Mouse (Mus musculus) gastrocnemius, postnatal 10 days (tissue): Measurements from ENCODE around the gene Vmn1r103. TPM values are rescaled to one million over a fixed set of nuclear protein-coding genes. Genes with fewer than 3 reads are reported as not detected.
"Not testable (repeated sequence)": the region's sequence is repeated elsewhere in the genome, so short reads cannot be mapped to it uniquely, and the experiment has no call there.

Experiments
- DNase-seq: peaks from one replicate; pipeline ENCODE4 v3.0.0; 2021; ENCODE audit warnings: mixed read lengths
- long read RNA-seq, 2 experiments: library from polyadenylated mRNA; stranded (forward); transcript quantifications; one replicate each; pipeline ENCODE4 v2.0.0; 2021
- total RNA-seq, 2 experiments: library from RNA; stranded (reverse); gene quantifications; 2 replicates each; pipeline ENCODE4 v1.2.3; 2021

Vmn1r103 gene
- total RNA-seq: not detected
- long read RNA-seq, experiment 1: 0 reads
- long read RNA-seq, experiment 2: 0 reads

DNA sequence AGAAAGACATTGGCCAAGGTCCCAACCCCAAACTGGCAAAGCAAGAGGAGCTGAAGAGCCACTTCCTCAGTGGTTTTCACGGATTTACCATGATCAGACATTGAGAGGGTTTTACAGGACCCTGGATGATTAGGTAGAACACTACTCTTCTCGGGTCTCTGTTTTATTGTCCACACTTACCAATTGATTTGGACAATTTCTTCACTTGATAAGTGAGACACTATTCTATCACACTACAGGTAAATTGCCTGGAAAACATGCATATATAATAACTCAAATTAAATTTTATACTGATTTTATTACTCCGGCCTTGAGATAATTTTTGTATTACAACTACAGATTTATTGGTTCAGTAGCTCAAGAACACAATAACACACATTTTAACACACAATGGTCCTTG is at the start of gene Vmn1r103:
Vmn1r103 (minus strand) TSS at position 101 of the 400 bp plus-strand sequence.
- not testable (repeated sequence) for DNase-seq

DNA sequence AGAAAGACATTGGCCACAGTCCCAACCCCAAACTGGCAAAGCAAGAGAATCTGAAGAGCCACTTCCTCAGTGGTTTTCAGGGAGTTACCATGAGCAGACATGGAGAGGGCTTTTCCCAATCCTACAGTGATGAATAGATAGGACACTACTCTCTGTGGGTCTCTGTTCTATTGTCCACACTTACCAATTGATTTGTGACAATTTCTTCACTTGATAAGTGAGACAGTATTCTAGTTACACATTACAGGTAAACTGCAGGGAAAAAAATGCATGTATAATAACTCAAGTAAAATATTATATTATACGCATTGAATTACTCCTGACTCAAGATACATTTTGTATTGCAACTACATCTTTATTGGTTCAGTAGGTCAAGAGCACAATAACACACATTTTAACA is 35.3 kb upstream of the Vmn1r103 start, which contains the start of gene Gm5726:
Gm5726 (minus strand) TSS at position 101 of the 400 bp plus-strand sequence.
- DNase-seq: not testable (repeated sequence)

DNA sequence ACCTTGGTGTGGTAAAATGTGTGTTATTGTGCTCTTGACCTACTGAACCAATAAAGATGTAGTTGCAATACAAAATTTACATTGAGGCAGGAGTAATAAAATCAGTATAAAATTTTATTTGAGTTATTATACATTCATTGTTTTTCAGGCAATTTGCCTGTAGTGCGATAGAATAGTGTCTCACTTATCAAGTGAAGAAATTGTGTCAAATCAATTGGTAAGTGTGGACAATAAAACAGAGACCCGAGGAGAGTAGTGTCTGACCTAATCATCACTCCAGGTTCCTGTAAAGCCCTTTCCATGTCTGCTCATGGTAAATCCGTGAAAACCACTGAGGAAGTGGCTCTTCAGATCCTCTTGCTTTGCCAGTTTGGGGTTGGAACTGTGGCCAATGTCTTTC is 23.2 kb upstream of the Vmn1r103 start, which contains the start of gene Vmn1r104:
Vmn1r104 (plus strand) TSS at position 301 of the 400 bp plus-strand sequence.
- not testable (repeated sequence) for DNase-seq

DNA sequence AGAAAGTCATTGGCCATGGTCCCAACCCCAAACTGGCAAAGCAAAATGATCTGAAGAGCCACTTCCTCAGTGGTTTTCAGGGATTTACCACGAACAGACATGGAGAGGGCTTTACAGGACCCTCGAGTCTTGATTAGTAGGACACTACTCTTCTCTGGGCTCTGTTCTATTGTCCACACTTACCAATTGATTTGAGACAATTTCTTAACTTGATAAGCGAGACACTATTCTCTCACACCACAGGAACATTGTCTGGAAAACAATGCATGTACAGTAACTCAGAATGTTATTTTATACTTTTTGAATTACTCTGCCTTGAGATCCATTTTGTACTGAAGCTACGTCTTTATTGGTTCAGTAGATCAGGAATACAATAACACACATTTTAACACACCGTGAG is 35.5 kb downstream of the Vmn1r103 start, which contains the start of gene Gm10670:
Gm10670 (minus strand) TSS at position 101 of the 400 bp plus-strand sequence.
- not testable (repeated sequence) for DNase-seq

Other genes with a start within 250 kb of the Vmn1r103 start
- gene Gm5890, start 247.7 kb downstream of the Vmn1r103 start, total RNA-seq: not detected
- gene Gm4133, start 176.5 kb downstream of the Vmn1r103 start, total RNA-seq: not detected
- gene Gm5728, start 135.1 kb downstream of the Vmn1r103 start, total RNA-seq: not detected
- gene Vmn1r100, start 92.6 kb downstream of the Vmn1r103 start, total RNA-seq: not detected
- gene Vmn1r101, start 67.9 kb downstream of the Vmn1r103 start, total RNA-seq: not detected
- gene Gm10670, start 35.6 kb downstream of the Vmn1r103 start, total RNA-seq: not detected
- not detected for gene Vmn1r104, start 23.3 kb upstream of the Vmn1r103 start, total RNA-seq
- gene Gm5726, start 35.2 kb upstream of the Vmn1r103 start, total RNA-seq: not detected
- not detected for gene Gm4141, start 65.7 kb upstream of the Vmn1r103 start, total RNA-seq
- not detected for gene Gm4513, start 88.5 kb upstream of the Vmn1r103 start, total RNA-seq
- not detected for gene Vmn1r107, start 158.4 kb upstream of the Vmn1r103 start, total RNA-seq
- not detected for gene Vmn1r111, start 192.7 kb upstream of the Vmn1r103 start, total RNA-seq
- not detected for gene Gm10668, start 220.1 kb upstream of the Vmn1r103 start, total RNA-seq